Mouse (Mus musculus): ENCODE data around the gene Mbnl2. TPM values are rescaled to one million over a fixed set of nuclear protein-coding genes. Genes with fewer than 3 reads are reported as not detected.
A peak's percentile ranks its signal among the peaks of the same experiment; 100 is the strongest.

Mbnl2 gene
- polyA plus RNA-seq, 1 experiment from 2014 or later = 62.1 TPM

DNA sequence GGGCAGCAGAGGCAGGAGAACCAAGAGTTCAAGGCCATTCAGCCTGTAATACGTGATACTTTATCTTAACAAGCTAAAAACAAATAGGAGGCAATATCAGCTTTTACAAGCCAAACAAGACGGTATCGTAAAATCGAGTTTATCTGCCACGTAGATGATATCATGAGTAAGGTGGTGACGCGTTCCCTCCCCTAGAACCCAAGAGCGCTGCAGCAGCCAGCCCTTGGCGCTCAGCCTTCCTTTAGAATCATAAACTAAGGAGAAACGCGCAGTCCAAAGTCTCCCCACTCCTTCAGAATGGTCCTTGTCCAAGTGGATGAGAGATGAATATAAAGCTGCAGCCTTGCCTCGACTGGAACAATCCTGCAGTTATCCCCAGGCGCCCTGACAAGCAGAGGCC is 166.4 kb downstream of the Mbnl2 start:
- H3K36me3 ChIP-seq (ENCODE audit: control insufficient read depth, insufficient read depth, low read length) = no peaks in the 10 kb centered on the region
- no peaks in the 10 kb centered on the region for H3K4me1 ChIP-seq (ENCODE audit: control insufficient read depth, insufficient read depth, low read length)
- DNase-seq (ENCODE audit: low spot score) (no peak), ATAC-seq (ENCODE audit: insufficient number of reproducible peaks, low FRiP score, low TSS enrichment, low read depth) (no peak)
- H3K4me3 ChIP-seq (ENCODE audit: low read depth, low read length) = no peak overlapping the region
- H3K9me3 ChIP-seq (ENCODE audit: control insufficient read depth, low read length) = no peaks in the 10 kb centered on the region
- H3K27ac ChIP-seq (replicated peaks; ENCODE audit: low read depth, low read length) = no peak overlapping the region
- H3K4me2 ChIP-seq (ENCODE audit: low read depth, severe bottlenecking) = no peak overlapping the region
- WGBS = 89% methylated on average over 13 of the region's 13 CpGs
- no peak overlapping the region for H3K9ac ChIP-seq (ENCODE audit: low read length)
- H3K27me3 ChIP-seq (ENCODE audit: control insufficient read depth, insufficient read depth, low read length) = no peaks in the 10 kb centered on the region

DNA sequence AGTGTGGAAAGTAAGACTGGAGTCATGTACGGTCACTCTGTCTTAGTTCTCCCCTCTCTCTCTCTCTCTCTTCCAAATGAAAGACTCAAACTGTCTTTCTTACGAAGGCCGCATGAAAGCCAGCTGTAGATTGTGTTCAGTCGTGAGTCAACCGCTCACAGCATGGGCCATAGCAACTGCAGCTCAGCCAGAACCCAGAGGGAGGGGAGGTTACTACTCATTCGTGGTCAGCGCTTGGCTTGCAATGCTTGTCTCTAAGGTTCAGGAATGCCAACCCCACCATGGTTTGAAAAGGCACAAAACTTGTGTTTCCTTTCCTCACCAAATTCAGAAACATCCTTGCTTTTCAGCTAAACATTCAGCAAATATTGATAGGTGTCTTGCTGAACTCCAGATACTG is 178.8 kb downstream of the Mbnl2 start:
- Histone ChIP-seq H3K27ac (replicated peaks; ENCODE audit: low read depth, low read length) (no peak overlapping the region), H3K9me3 (ENCODE audit: control insufficient read depth, low read length) (no peaks in the 10 kb centered on the region), H3K4me3 (ENCODE audit: low read depth, low read length) (no peak overlapping the region), H3K4me2 (ENCODE audit: low read depth, severe bottlenecking) (0 out of 2 replicates have a peak overlapping the region, but pooled peaks have one; percentile 0), H3K27me3 (ENCODE audit: control insufficient read depth, insufficient read depth, low read length) (no peaks in the 10 kb centered on the region), H3K36me3 (ENCODE audit: control insufficient read depth, insufficient read depth, low read length) (no peaks in the 10 kb centered on the region), H3K9ac (ENCODE audit: low read length) (no peak overlapping the region), H3K4me1 (ENCODE audit: control insufficient read depth, insufficient read depth, low read length) (no peaks in the 10 kb centered on the region)
- DNase-seq (ENCODE audit: low spot score) = no peak
- 95% methylated on average over 7 of the region's 7 CpGs for WGBS
- ATAC-seq (ENCODE audit: insufficient number of reproducible peaks, low FRiP score, low TSS enrichment, low read depth) = no peak

DNA sequence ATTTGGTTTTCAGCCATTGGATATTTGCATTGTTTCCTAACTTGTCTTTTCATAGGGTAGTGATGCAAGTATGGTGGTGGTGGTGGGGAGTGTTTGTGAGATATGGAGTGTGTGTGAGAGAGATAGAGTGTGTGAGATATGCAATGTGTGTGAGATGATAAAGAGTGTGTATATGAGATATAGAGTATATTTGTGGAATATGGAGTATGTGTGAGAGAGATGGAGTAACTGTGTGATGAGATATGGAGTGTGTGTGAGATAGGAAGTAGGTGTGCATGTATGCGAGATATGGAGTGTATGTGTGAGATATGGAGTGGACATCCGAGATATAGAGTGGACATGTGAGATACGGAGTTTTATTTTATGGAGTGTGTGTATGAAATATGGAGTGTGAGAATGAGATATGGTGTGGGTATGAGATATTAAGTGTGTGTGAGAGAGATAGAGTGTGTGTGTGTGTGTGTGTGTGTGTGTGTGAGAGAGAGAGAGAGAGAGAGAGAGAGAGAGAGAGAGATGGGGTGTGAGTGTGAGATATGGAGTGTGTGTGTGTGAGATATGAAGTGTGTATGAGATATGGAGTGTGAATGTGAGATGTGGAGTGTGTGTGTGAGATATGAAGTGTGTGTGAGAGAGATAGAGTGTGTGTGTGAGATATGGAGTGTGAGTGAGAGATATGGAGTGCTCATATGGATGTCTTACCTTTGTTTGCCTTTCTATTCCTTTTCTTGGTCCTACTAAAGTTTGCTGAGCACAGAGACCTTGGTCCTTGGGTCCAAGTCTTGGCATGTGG is 188.7 kb downstream of the Mbnl2 start:
- Histone ChIP-seq H3K9ac (ENCODE audit: low read length) (no peak overlapping the region), H3K4me3 (ENCODE audit: low read depth, low read length) (no peak overlapping the region), H3K4me1 (ENCODE audit: control insufficient read depth, insufficient read depth, low read length) (no peaks in the 10 kb centered on the region), H3K4me2 (ENCODE audit: low read depth, severe bottlenecking) (no peak overlapping the region), H3K27ac (replicated peaks; ENCODE audit: low read depth, low read length) (no peak overlapping the region), H3K27me3 (ENCODE audit: control insufficient read depth, insufficient read depth, low read length) (no peaks in the 10 kb centered on the region), H3K9me3 (ENCODE audit: control insufficient read depth, low read length) (no peaks in the 10 kb centered on the region), H3K36me3 (ENCODE audit: control insufficient read depth, insufficient read depth, low read length) (no peaks in the 10 kb centered on the region)
- 98% methylated on average over 3 of the region's 3 CpGs for WGBS
- ATAC-seq (ENCODE audit: insufficient number of reproducible peaks, low FRiP score, low TSS enrichment, low read depth) (no peak), DNase-seq (ENCODE audit: low spot score) (no peak)

DNA sequence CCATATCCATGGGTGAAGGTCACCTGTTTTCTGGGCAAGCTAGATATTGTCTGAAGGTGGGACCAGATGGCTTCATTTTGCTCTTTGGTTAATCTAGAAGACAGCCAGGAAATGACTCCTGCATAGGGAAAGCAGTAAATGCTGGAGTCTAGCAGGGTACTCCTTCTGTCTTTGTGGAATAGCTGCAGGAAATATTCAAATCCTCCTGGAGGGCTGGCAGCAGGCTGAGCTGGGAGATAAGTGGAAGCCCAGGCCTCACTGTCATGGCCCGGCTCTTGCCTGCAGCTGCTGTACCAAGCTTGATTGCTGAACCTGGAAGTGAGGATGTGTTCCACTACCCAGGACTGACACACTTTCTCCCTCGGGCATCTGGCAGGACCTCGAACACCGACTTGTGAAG is 191.3 kb downstream of the Mbnl2 start:
- Histone ChIP-seq H3K4me1 (ENCODE audit: control insufficient read depth, insufficient read depth, low read length) (no peaks in the 10 kb centered on the region), H3K4me3 (ENCODE audit: low read depth, low read length) (no peak overlapping the region), H3K27ac (replicated peaks; ENCODE audit: low read depth, low read length) (no peak overlapping the region), H3K36me3 (ENCODE audit: control insufficient read depth, insufficient read depth, low read length) (no peaks in the 10 kb centered on the region), H3K9ac (ENCODE audit: low read length) (no peak overlapping the region), H3K9me3 (ENCODE audit: control insufficient read depth, low read length) (no peaks in the 10 kb centered on the region), H3K4me2 (ENCODE audit: low read depth, severe bottlenecking) (no peak overlapping the region), H3K27me3 (ENCODE audit: control insufficient read depth, insufficient read depth, low read length) (no peaks in the 10 kb centered on the region)
- 87% methylated on average over 4 of the region's 4 CpGs for WGBS
- DNase-seq (ENCODE audit: low spot score) (no peak), ATAC-seq (ENCODE audit: insufficient number of reproducible peaks, low FRiP score, low TSS enrichment, low read depth) (no peak)

DNA sequence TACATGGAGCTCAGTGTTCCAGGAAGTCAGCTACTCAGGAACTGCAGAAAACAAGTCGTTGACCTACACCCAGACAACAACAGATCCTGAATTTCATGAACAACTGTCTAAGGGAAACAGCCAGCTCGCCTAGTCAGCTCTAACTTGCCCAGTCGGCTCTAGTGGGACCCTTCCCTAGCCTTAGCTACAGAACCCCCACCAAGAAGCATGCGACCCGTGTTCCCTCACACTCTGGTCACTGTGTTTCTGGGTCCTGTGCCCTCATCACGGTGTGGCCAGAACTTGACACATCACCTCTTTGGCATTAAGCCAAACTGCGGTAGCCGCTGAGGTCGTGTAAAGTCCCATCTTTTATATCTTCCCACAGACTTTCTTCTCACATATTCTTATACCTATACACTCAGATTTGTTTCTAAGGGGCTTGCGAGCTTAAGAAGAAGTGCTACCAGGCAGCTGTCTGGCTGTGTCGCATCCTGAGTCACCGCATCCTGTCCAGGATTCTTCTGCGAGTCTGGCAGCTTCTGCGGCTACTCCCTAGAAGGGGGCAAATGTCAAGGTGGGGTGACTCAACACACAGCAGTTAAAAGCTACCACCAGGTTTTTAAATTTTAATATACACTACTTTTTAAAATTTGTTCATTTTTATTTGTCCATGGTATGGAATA is 193.8 kb downstream of the Mbnl2 start:
- no peaks in the 10 kb centered on the region for H3K36me3 ChIP-seq (ENCODE audit: control insufficient read depth, insufficient read depth, low read length)
- H3K27ac ChIP-seq (replicated peaks; ENCODE audit: low read depth, low read length) = no peak overlapping the region
- WGBS = 89% methylated on average over 14 of the region's 14 CpGs
- no peaks in the 10 kb centered on the region for H3K27me3 ChIP-seq (ENCODE audit: control insufficient read depth, insufficient read depth, low read length)
- ATAC-seq (ENCODE audit: insufficient number of reproducible peaks, low FRiP score, low TSS enrichment, low read depth) (no peak), DNase-seq (ENCODE audit: low spot score) (no peak)
- no peak overlapping the region for H3K4me3 ChIP-seq (ENCODE audit: low read depth, low read length)
- no peak overlapping the region for H3K4me2 ChIP-seq (ENCODE audit: low read depth, severe bottlenecking)
- H3K9me3 ChIP-seq (ENCODE audit: control insufficient read depth, low read length) = no peaks in the 10 kb centered on the region
- H3K4me1 ChIP-seq (ENCODE audit: control insufficient read depth, insufficient read depth, low read length) = no peaks in the 10 kb centered on the region
- no peak overlapping the region for H3K9ac ChIP-seq (ENCODE audit: low read length)

DNA sequence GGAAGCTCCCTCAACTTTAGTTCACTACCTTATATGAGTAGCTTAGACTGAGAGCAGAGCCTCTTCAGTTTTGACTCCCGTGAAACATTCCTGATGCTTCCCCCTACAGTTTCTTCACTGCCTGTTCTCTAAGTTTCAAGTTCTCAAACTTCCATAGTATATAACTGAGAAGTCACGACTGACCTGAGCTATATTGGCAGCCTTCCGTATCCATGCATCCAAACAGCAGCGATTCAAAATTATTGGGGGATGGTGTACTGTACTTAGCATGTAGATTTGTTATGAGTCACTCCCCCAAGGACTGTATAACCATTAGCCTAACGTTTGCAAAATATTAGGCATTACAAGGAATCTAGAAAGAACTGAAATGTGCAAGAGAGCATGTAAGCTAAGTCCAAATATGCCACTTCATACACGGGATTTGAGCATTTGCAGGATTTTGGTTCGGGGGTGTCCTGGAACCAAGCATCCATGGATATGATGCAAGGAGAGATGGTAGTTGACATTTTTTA is 200.8 kb downstream of the Mbnl2 start:
- Histone ChIP-seq H3K4me2 (ENCODE audit: low read depth, severe bottlenecking) (no peak overlapping the region), H3K4me1 (ENCODE audit: control insufficient read depth, insufficient read depth, low read length) (no peaks in the 10 kb centered on the region), H3K9me3 (ENCODE audit: control insufficient read depth, low read length) (no peaks in the 10 kb centered on the region), H3K27me3 (ENCODE audit: control insufficient read depth, insufficient read depth, low read length) (no peaks in the 10 kb centered on the region), H3K9ac (ENCODE audit: low read length) (no peak overlapping the region), H3K27ac (replicated peaks; ENCODE audit: low read depth, low read length) (no peak overlapping the region), H3K4me3 (ENCODE audit: low read depth, low read length) (no peak overlapping the region), H3K36me3 (ENCODE audit: control insufficient read depth, insufficient read depth, low read length) (no peaks in the 10 kb centered on the region)
- DNase-seq (ENCODE audit: low spot score) = no peak
- ATAC-seq (ENCODE audit: insufficient number of reproducible peaks, low FRiP score, low TSS enrichment, low read depth) = no peak
- WGBS = 69% methylated on average over 7 of the region's 7 CpGs

DNA sequence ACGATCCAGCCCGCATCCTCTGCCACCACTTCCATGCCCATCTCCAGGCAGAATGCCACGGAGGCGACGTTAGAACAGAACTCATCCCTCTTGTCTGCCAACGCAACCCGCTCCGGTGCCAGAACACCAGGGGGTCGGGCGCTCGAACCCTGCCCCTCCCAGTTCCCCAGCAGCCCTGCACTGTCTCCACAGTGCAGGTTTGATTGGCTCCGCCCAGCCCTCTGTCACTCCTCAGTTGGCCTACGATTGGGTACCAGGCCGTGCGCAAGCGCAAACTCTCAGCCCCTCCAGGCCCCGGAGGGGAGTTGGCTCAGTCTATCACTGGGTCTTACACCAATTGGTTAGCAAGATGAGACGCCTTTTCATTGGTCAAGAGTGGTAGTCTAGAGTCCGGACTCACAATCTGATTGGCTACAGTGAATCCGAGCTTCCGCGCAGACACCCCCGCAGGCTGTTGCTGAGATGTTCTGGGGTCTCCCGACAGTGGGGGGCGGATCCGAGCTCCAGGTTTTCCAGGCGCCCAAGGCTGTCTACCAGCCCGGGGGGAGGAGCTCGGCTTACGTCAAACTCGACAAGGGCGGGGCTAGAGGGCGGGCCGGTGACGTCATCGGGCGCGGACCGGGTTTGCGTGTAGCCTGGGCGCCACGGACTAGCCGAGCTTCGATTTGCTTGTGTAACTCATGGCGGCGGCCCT is 202.0 kb downstream of the Mbnl2 start:
- no peaks in the 10 kb centered on the region for H3K36me3 ChIP-seq (ENCODE audit: control insufficient read depth, insufficient read depth, low read length)
- peak overlapping the region; percentile 75 for H3K4me3 ChIP-seq (ENCODE audit: low read depth, low read length)
- H3K27me3 ChIP-seq (ENCODE audit: control insufficient read depth, insufficient read depth, low read length) = no peaks in the 10 kb centered on the region
- peak overlapping the region; percentile 80 for H3K4me2 ChIP-seq (ENCODE audit: low read depth, severe bottlenecking)
- peak; percentile 100 for DNase-seq (ENCODE audit: low spot score)
- peak overlapping the region; percentile 78 for H3K9ac ChIP-seq (ENCODE audit: low read length)
- peak overlapping the region; percentile 60 for H3K27ac ChIP-seq (replicated peaks; ENCODE audit: low read depth, low read length)
- H3K9me3 ChIP-seq (ENCODE audit: control insufficient read depth, low read length) = no peaks in the 10 kb centered on the region
- ATAC-seq (ENCODE audit: insufficient number of reproducible peaks, low FRiP score, low TSS enrichment, low read depth) = peak; percentile 97
- no peaks in the 10 kb centered on the region for H3K4me1 ChIP-seq (ENCODE audit: control insufficient read depth, insufficient read depth, low read length)
- WGBS = under 1% methylated on average over 46 of the region's 46 CpGs

DNA sequence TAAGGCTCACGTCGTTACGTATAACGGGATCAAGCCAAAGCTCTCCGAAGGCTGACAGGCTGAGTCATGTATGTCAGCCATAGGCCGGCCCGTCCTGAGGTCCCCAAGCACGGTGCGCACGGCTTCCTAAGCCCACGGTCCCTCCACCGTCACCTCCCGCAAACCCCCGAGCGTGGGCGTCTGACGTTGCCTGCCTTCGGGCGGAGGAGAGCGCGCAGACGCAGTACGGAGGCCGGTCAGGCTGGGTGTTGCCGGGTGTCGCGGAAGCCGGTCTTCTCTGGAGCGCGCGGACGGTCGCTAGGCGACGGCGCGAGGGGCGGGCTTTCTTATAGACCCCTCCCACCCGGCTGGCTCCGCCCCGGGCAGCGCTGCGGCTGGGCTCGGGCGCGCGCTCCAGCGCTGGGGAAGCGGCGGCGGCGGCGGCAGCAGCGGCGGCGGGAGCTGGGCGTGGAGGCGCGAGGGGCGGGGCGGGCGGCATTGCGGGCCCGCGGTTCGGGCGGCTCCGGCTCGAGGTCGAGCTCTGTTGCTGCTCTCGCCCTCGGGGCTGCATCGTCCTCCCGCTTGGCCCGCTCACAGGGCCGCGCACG is 202.6 kb downstream of the Mbnl2 start, which contains the start of gene Rap2a:
Gene Rap2a (plus strand): TSS at position 463 of the 587 bp plus-strand sequence.
- H3K4me1 ChIP-seq (ENCODE audit: control insufficient read depth, insufficient read depth, low read length) = no peaks in the 10 kb centered on the region
- peak; percentile 89 for ATAC-seq (ENCODE audit: insufficient number of reproducible peaks, low FRiP score, low TSS enrichment, low read depth)
- DNase-seq (ENCODE audit: low spot score) = peak; percentile 95
- under 1% methylated on average over 61 of the region's 78 CpGs for WGBS
- H3K4me3 ChIP-seq (ENCODE audit: low read depth, low read length) = peak within 1 kb of the TSS; percentile 75
- H3K4me2 ChIP-seq (ENCODE audit: low read depth, severe bottlenecking) = peak within 1 kb of the TSS; percentile 80
- H3K27me3 ChIP-seq (ENCODE audit: control insufficient read depth, insufficient read depth, low read length) = no peaks in the 10 kb centered on the region
- peak within 1 kb of the TSS; percentile 60 for H3K27ac ChIP-seq (replicated peaks; ENCODE audit: low read depth, low read length)
- H3K9ac ChIP-seq (ENCODE audit: low read length) = peak within 1 kb of the TSS; percentile 78
- no peaks in the 10 kb centered on the region for H3K9me3 ChIP-seq (ENCODE audit: control insufficient read depth, low read length)
- no peaks in the 10 kb centered on the region for H3K36me3 ChIP-seq (ENCODE audit: control insufficient read depth, insufficient read depth, low read length)

Measured in limb, embryonic 11.5 days (tissue).